ENCODE assay signal across 15 mouse cellular contexts in the genomic region with DNA sequence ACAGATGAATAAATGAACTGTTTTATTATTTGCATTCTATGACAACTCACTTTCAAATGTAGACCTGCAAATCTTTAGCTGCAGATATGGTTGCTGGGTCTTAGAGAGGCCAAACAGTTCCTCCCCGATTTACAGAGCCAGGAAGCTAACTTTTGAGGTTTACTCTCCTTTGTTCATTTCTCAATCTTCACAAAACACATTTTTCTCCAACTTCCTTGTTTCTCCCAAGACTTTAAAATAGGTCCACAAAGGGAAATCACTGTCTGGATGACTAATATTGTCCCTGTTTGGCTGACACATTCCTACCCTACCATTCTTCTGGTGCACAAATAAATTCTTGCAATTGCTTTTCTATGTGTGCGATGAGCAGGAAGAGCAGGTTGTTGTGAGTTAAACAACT. TPM values are rescaled to one million over a fixed set of nuclear protein-coding genes. Genes with fewer than 3 reads are reported as not detected.
DNase-seq lines count a peak whose midpoint lies in the region; ATAC-seq and TF ChIP-seq lines count a peak whose summit lies in the region.
"Had no signal": no experiment of that assay in that cellular context is flagged by ENCODE, and none has a peak within 500 bp of the region (broad histone marks: within the 10 kb centered on the region; RNA-seq: fewer than 3 reads in every experiment).

No protein-coding gene starts in this region.

- peak overlapping the region; percentile 65 for H3K27ac ChIP-seq in heart, embryonic 15.5 days
- H3K27ac ChIP-seq in heart, embryonic 10.5 days, result no peak overlapping the region; the same call in 1 of the 2 replicates
- H3K27ac ChIP-seq in lung, postnatal 0 days (ENCODE audit: low read length), result no peak overlapping the region
- H3K27ac ChIP-seq in brown adipose tissue, adult 24 weeks (replicated peaks; ENCODE audit: low read depth, low read length), result 0 out of 2 replicates have a peak overlapping the region, but pooled peaks have one; percentile 3
- H3K27ac ChIP-seq in layer of hippocampus, adult 2 months, result no peak overlapping the region
- H3K27ac ChIP-seq: left cerebral cortex, adult 2 months; midbrain, embryonic 12.5 days had no signal

- 55% methylated on average over 2 of the region's 2 CpGs for WGBS in heart, embryonic 15.5 days
- 61% methylated on average over 2 of the region's 2 CpGs for WGBS in heart, embryonic 10.5 days
- WGBS in lung, postnatal 0 days, result 46% methylated on average over 2 of the region's 2 CpGs

- no peaks in the 10 kb centered on the region for H3K9me3 ChIP-seq in heart, embryonic 15.5 days (replicated peaks)
- H3K9me3 ChIP-seq in heart, embryonic 10.5 days, result no peaks in the 10 kb centered on the region
- no peaks in the 10 kb centered on the region for H3K9me3 ChIP-seq in lung, postnatal 0 days (ENCODE audit: low read length)
- no peaks in the 10 kb centered on the region for H3K9me3 ChIP-seq in megakaryocyte, embryonic 14.5 days
- H3K9me3 ChIP-seq: midbrain, embryonic 12.5 days had no signal

- no peak for DNase-seq in heart, embryonic 10.5 days (ENCODE audit: low spot score)
- DNase-seq in lung, postnatal 0 days (ENCODE audit: low spot score), result peak; percentile 42
- no peak for DNase-seq in lung, postnatal 36 days
- no peak for DNase-seq in left cerebral cortex, postnatal 25 days (ENCODE audit: low spot score in 2 of 2)
- no peak for DNase-seq in layer of hippocampus, adult 2 months (ENCODE audit: low spot score in 2 of 2)
- DNase-seq: adrenal gland, postnatal 10 days; cerebellum, adult 11 months; forebrain, postnatal 0 days; gastrocnemius, postnatal 25 days; kidney, postnatal 25 days had no signal

- intact Hi-C loops in left cerebral cortex, postnatal 25 days (cut with DNase I), result no loop called here

- peak; percentile 44; the same call in 1 of the 2 replicates for TF ChIP-seq EP300 in lung, postnatal 0 days (IDR thresholded peaks at IDR 0.05)

- no peak for TF ChIP-seq CTCF in lung, postnatal 0 days (IDR thresholded peaks at IDR 0.05)
- no peak for TF ChIP-seq CTCF in layer of hippocampus, adult 2 months (conservative IDR thresholded peaks at IDR 0.05)

- no peak overlapping the region for H3K9ac ChIP-seq in heart, embryonic 15.5 days
- no peak overlapping the region for H3K9ac ChIP-seq in lung, postnatal 0 days (replicated peaks; ENCODE audit: low read depth)
- H3K9ac ChIP-seq: forebrain, postnatal 0 days; midbrain, embryonic 12.5 days had no signal

- no peak for ATAC-seq in heart, embryonic 15.5 days (replicated peaks; ENCODE audit: insufficient number of reproducible peaks, insufficient read depth, low FRiP score, low read depth)
- ATAC-seq in lung, postnatal 0 days, result no peak
- ATAC-seq: forebrain, postnatal 0 days had no signal

- H3K4me3 ChIP-seq in heart, embryonic 15.5 days, result no peak overlapping the region
- H3K4me3 ChIP-seq in heart, embryonic 10.5 days, result no peak overlapping the region
- H3K4me3 ChIP-seq in lung, postnatal 0 days (ENCODE audit: low read depth, low read length), result no peak overlapping the region
- no peak overlapping the region for H3K4me3 ChIP-seq in brown adipose tissue, adult 24 weeks (ENCODE audit: insufficient read depth, low read depth, low read length)
- peak overlapping the region; percentile 96 for H3K4me3 ChIP-seq in megakaryocyte, embryonic 14.5 days (replicated peaks)
- H3K4me3 ChIP-seq in layer of hippocampus, adult 2 months, result no peak overlapping the region
- H3K4me3 ChIP-seq: left cerebral cortex, adult 2 months; midbrain, embryonic 12.5 days had no signal

- peak overlapping the region; percentile 49 for H3K4me2 ChIP-seq in heart, embryonic 15.5 days
- no peak overlapping the region for H3K4me2 ChIP-seq in lung, postnatal 0 days (replicated peaks; ENCODE audit: low read depth, low read length)
- H3K4me2 ChIP-seq: midbrain, embryonic 12.5 days had no signal

- peaks cover 13% of the 10 kb centered on the region for H3K4me1 ChIP-seq in heart, embryonic 15.5 days (replicated peaks)
- H3K4me1 ChIP-seq in heart, embryonic 10.5 days, result peaks cover 6% of the 10 kb centered on the region
- no peaks in the 10 kb centered on the region for H3K4me1 ChIP-seq in lung, postnatal 0 days (ENCODE audit: insufficient read depth, low read depth, low read length)
- peaks cover 5% of the 10 kb centered on the region; the same call in 1 of the 2 replicates for H3K4me1 ChIP-seq in brown adipose tissue, adult 24 weeks (ENCODE audit: control insufficient read depth, insufficient read depth, insufficient read length, low read length)
- peaks cover 72% of the 10 kb centered on the region for H3K4me1 ChIP-seq in megakaryocyte, embryonic 14.5 days
- H3K4me1 ChIP-seq: midbrain, embryonic 12.5 days had no signal

- H3K27me3 ChIP-seq in heart, embryonic 15.5 days, result no peaks in the 10 kb centered on the region
- no peaks in the 10 kb centered on the region for H3K27me3 ChIP-seq in heart, embryonic 10.5 days (ENCODE audit: insufficient read depth, poor library complexity, severe bottlenecking)
- no peaks in the 10 kb centered on the region for H3K27me3 ChIP-seq in lung, postnatal 0 days (replicated peaks; ENCODE audit: insufficient read depth, low read length)
- no peaks in the 10 kb centered on the region for H3K27me3 ChIP-seq in megakaryocyte, embryonic 14.5 days (replicated peaks)
- H3K27me3 ChIP-seq: midbrain, embryonic 12.5 days had no signal

- no peaks in the 10 kb centered on the region for H3K36me3 ChIP-seq in heart, embryonic 15.5 days
- no peaks in the 10 kb centered on the region for H3K36me3 ChIP-seq in heart, embryonic 10.5 days
- H3K36me3 ChIP-seq in lung, postnatal 0 days (ENCODE audit: insufficient read depth, low read length), result no peaks in the 10 kb centered on the region
- peaks cover 64% of the 10 kb centered on the region for H3K36me3 ChIP-seq in megakaryocyte, embryonic 14.5 days (replicated peaks; ENCODE audit: low read length)
- H3K36me3 ChIP-seq: midbrain, embryonic 12.5 days had no signal

RNA-seq across cellular contexts. Expression of gene Klhl6, which starts 3.1 kb away (rescaled TPM):
- 15.3 and 24.6 TPM in 2 replicates for polyA plus RNA-seq in heart, embryonic 15.5 days (2015; fragmentation: Nextera tagmentation; extraction: Ambion mirVana)
- 27.4 and 36.5 TPM in 2 replicates for polyA plus RNA-seq in heart, embryonic 10.5 days (2016; fragmentation: Nextera tagmentation; extraction: Ambion mirVana)
- polyA plus RNA-seq in lung, postnatal 0 days (2015; fragmentation: Nextera tagmentation; extraction: Ambion mirVana), result 7.7 and 10.0 TPM in 2 replicates
- polyA plus RNA-seq in brown adipose tissue, adult 24 weeks (2012; ENCODE audit: insufficient read depth, insufficient read length, missing spikeins), result 1.9 and 3.7 TPM in 2 replicates
- 1.6 and 16.0 TPM in 2 replicates for polyA plus RNA-seq in megakaryocyte, embryonic 14.5 days (2012; ENCODE audit: insufficient read depth, low replicate concordance)
- total RNA-seq in left cerebral cortex, postnatal 25 days (2021), result 1 to 10 TPM; 1.1 to 2.3 TPM
- 1 to 10 TPM; 1.2 TPM for total RNA-seq in layer of hippocampus, adult 2 months (2021)

Comparison
In these comparisons a context has a peak if more than half of its experiments do, and no peak if none do; other contexts are left out.
1. H3K27ac ChIP-seq: peak in heart, embryonic 15.5 days (single experiment) and brown adipose tissue, adult 24 weeks (single experiment); none in heart, embryonic 10.5 days (single experiment), lung, postnatal 0 days (single experiment) and layer of hippocampus, adult 2 months (single experiment).